Mouse (Mus musculus) kidney, adult 2 months (tissue): ENCODE measurements around the gene Adssl1.

Experiments
- CTCF ChIP-seq: fragments of 200-500 bp; conservative IDR thresholded peaks from 2 replicates; pipeline ENCODE4 v1.5.1; 2011; ENCODE audit warnings: low read depth, mild to moderate bottlenecking, control low read depth, low read length, moderate library complexity, mixed read lengths; ENCODE audit not compliant: insufficient read depth, insufficient read length
- POLR2A ChIP-seq: fragments of 200-500 bp; IDR thresholded peaks from one replicate; pipeline ENCODE4 v1.6.1; 2011; ENCODE audit warnings: low read depth, low read length, control low read depth

DNA sequence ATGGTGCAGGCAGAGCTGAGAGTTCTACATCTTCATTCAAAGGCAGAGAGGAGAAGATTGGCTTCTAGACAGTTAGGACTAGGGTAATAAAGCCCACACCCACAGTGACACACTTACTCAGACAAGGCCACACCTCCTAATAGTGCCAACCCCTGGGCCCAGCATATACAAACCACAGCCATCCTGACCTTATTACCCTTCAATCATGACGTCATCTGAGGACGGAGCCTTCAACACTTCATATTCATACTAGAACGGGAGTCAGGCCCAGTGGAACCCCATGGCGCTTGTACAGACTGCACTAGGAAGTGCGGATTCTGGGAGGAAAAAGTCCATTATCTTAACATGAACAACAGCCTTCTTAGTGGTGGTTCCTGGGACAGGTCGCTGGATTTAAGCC, 23.3 kb downstream of the Adssl1 start:
- TF ChIP-seq CTCF (no peak), POLR2A (no peak)
